Mouse (Mus musculus): Measurements from ENCODE around the gene Cd300e. TPM values are rescaled to one million over a fixed set of nuclear protein-coding genes. Genes with fewer than 3 reads are reported as not detected.
"Not testable (repeated sequence)": the region's sequence is repeated elsewhere in the genome, so short reads cannot be mapped to it uniquely, and the experiment has no call there.

Gene Cd300e
- polyA plus RNA-seq, 1 experiment from 2014 or later, result 0.42 TPM

DNA sequence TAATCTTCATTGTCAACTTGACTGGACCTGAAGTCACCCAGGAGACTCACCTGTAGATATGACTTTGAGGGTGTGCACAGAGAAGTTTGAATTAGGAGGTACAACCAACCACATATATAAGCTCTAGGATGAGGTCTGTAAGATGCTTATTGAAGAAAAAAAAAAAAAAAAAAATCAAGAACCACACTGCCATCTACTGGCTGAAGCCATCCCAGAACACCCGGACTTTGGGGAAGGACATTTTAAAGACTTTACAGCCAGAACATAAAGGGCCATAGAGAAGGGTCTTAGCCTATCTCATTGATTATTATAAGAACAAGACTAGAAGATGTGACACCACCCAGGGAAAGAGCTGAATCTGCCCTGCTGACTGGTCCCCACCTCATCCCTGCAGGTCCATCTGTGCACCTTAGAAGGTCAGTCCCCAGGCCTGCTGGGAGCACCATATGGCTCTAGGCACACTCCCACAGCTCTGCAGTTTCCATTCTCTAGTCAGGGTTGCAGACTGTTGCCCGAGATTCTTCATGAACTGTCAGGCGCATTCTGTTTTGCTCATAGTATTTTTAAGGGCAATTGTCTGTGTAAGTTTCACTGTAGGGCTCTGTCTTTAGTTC is 12.6 kb downstream of the Cd300e start:
- ATAC-seq, result no peak

DNA sequence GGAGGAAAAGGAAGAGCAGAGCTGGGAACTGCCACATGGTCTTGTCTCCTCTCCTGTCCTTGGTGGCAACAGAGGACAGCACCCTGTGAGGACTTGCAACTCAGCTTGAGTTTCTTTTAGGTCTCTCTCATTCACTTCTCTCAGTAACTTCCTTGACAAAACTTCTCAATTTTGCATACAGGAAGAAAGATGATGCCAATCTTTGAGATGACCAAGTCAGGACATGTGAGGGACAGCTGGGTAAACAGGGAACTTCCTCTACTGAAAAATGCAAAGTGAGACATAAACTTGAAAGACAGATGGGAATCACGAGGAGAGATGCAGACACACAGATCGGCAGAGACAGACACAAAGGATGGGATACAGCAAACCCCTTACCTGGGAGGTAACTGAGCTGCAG is 13.7 kb downstream of the Cd300e start, which contains the start of gene Cd300ld3:
Gene Cd300ld3 (minus strand): TSS at position 151 of the 400 bp plus-strand sequence.
- no peak within 1 kb of the TSS for H3K4me3 ChIP-seq (ENCODE audit: low read length)
- H3K27me3 ChIP-seq (replicated peaks; ENCODE audit: control insufficient read depth, insufficient read depth, low read length), result no peaks in the 10 kb centered on the region
- H3K9me3 ChIP-seq (ENCODE audit: control insufficient read depth, low read length), result no peaks in the 10 kb centered on the region
- ATAC-seq, result no peak
- 79% methylated on average over 2 of the region's 2 CpGs for WGBS
- H3K4me1 ChIP-seq (ENCODE audit: control insufficient read depth, insufficient read depth, low read length), result no peaks in the 10 kb centered on the region
- no peak within 1 kb of the TSS for H3K4me2 ChIP-seq (ENCODE audit: low read depth, low read length)
- H3K27ac ChIP-seq (ENCODE audit: low read length), result no peak within 1 kb of the TSS
- H3K9ac ChIP-seq (ENCODE audit: low read depth, low read length), result no peak within 1 kb of the TSS
- no peaks in the 10 kb centered on the region for H3K36me3 ChIP-seq (ENCODE audit: control insufficient read depth, insufficient read depth, low read length)

More for the DNA sequence above, 12.6 kb downstream of the Cd300e start:
- WGBS, result 45% methylated on average over 3 of the region's 3 CpGs
- Histone ChIP-seq H3K4me3 (ENCODE audit: low read length) (no peak overlapping the region), H3K9me3 (ENCODE audit: control insufficient read depth, low read length) (no peaks in the 10 kb centered on the region), H3K4me2 (ENCODE audit: low read depth, low read length) (no peak overlapping the region), H3K9ac (ENCODE audit: low read depth, low read length) (no peak overlapping the region), H3K4me1 (ENCODE audit: control insufficient read depth, insufficient read depth, low read length) (no peaks in the 10 kb centered on the region), H3K27me3 (replicated peaks; ENCODE audit: control insufficient read depth, insufficient read depth, low read length) (no peaks in the 10 kb centered on the region), H3K36me3 (ENCODE audit: control insufficient read depth, insufficient read depth, low read length) (no peaks in the 10 kb centered on the region), H3K27ac (ENCODE audit: low read length) (no peak overlapping the region)

DNA sequence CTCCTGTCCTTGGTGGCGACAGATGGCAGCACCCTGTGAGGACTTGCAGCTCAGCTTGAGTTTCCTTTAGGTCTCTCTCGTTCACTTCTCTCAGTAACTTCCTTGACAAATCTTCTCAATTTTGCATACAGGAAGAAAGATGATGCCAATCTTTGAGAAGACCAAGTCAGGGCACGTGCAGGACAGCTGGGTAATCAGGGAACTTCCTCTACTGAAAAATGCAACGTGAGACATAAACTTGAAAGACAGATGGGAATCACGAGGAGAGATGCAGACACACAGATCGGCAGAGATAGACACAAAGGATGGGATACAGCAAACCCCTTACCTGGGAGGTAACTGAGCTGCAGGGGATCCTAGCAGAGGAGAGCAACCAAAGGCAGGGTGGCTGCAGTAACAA is 24.3 kb downstream of the Cd300e start, which contains the start of gene Cd300ld5:
Gene Cd300ld5 (minus strand): TSS at position 101 of the 400 bp plus-strand sequence.
- not testable (repeated sequence) for H3K9ac ChIP-seq (ENCODE audit: low read depth, low read length); ATAC-seq; H3K4me3 ChIP-seq (ENCODE audit: low read length); H3K9me3 ChIP-seq (ENCODE audit: control insufficient read depth, low read length); H3K27me3 ChIP-seq (replicated peaks; ENCODE audit: control insufficient read depth, insufficient read depth, low read length); H3K4me1 ChIP-seq (ENCODE audit: control insufficient read depth, insufficient read depth, low read length); H3K27ac ChIP-seq (ENCODE audit: low read length); H3K36me3 ChIP-seq (ENCODE audit: control insufficient read depth, insufficient read depth, low read length); H3K4me2 ChIP-seq (ENCODE audit: low read depth, low read length)
- no CpG with 5 or more reads among the region's 6 CpGs for WGBS

DNA sequence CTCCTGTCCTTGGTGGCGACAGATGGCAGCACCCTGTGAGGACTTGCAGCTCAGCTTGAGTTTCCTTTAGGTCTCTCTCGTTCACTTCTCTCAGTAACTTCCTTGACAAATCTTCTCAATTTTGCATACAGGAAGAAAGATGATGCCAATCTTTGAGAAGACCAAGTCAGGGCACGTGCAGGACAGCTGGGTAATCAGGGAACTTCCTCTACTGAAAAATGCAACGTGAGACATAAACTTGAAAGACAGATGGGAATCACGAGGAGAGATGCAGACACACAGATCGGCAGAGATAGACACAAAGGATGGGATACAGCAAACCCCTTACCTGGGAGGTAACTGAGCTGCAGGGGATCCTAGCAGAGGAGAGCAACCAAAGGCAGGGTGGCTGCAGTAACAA is 35.1 kb downstream of the Cd300e start, which contains the start of gene Cd300ld4:
Gene Cd300ld4 (minus strand): TSS at position 101 of the 400 bp plus-strand sequence.
- not testable (repeated sequence) for H3K27me3 ChIP-seq (replicated peaks; ENCODE audit: control insufficient read depth, insufficient read depth, low read length); H3K4me3 ChIP-seq (ENCODE audit: low read length); ATAC-seq; H3K9me3 ChIP-seq (ENCODE audit: control insufficient read depth, low read length); H3K4me2 ChIP-seq (ENCODE audit: low read depth, low read length); H3K36me3 ChIP-seq (ENCODE audit: control insufficient read depth, insufficient read depth, low read length); H3K27ac ChIP-seq (ENCODE audit: low read length); H3K9ac ChIP-seq (ENCODE audit: low read depth, low read length); H3K4me1 ChIP-seq (ENCODE audit: control insufficient read depth, insufficient read depth, low read length)
- WGBS, result no CpG with 5 or more reads among the region's 6 CpGs

DNA sequence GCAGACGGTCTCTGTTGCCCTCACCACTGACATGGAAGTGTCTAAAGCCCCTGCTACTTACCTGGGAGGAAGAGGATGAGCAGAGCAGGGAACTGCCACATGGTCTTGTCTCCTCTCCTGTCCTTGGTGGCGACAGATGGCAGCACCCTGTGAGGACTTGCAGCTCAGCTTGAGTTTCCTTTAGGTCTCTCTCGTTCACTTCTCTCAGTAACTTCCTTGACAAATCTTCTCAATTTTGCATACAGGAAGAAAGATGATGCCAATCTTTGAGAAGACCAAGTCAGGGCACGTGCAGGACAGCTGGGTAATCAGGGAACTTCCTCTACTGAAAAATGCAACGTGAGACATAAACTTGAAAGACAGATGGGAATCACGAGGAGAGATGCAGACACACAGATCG is 45.9 kb downstream of the Cd300e start, which contains the start of gene Cd300ld2:
Gene Cd300ld2 (minus strand): TSS at position 101 of the 400 bp plus-strand sequence.
- not testable (repeated sequence) for H3K27ac ChIP-seq (ENCODE audit: low read length); H3K9ac ChIP-seq (ENCODE audit: low read depth, low read length); ATAC-seq; H3K36me3 ChIP-seq (ENCODE audit: control insufficient read depth, insufficient read depth, low read length); H3K4me2 ChIP-seq (ENCODE audit: low read depth, low read length); H3K4me3 ChIP-seq (ENCODE audit: low read length); H3K9me3 ChIP-seq (ENCODE audit: control insufficient read depth, low read length); H3K27me3 ChIP-seq (replicated peaks; ENCODE audit: control insufficient read depth, insufficient read depth, low read length); H3K4me1 ChIP-seq (ENCODE audit: control insufficient read depth, insufficient read depth, low read length)
- no CpG with 5 or more reads among the region's 7 CpGs for WGBS

DNA sequence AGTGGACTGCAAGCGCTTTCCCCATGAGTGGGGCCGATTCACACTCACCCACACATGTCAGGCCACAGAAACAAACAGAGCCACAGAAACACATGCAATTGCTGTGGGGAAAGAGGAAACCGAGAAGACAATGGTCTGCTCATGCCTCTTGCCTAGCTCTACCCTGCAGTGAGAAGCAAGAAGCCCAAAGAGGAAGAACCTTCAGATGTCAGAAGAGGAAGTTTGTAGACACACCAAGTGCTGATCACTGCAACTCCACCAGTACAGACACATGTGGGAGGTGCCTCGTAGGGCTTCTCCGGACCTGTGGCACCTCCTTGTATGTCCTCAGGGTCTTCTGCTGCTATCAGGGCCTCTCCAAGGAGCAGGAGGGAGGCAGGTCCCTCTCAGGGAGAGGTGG is 57.9 kb downstream of the Cd300e start:
- Histone ChIP-seq H3K9me3 (ENCODE audit: control insufficient read depth, low read length) (no peaks in the 10 kb centered on the region), H3K36me3 (ENCODE audit: control insufficient read depth, insufficient read depth, low read length) (no peaks in the 10 kb centered on the region), H3K27ac (ENCODE audit: low read length) (no peak overlapping the region), H3K27me3 (replicated peaks; ENCODE audit: control insufficient read depth, insufficient read depth, low read length) (no peaks in the 10 kb centered on the region), H3K9ac (ENCODE audit: low read depth, low read length) (no peak overlapping the region), H3K4me2 (ENCODE audit: low read depth, low read length) (no peak overlapping the region), H3K4me1 (ENCODE audit: control insufficient read depth, insufficient read depth, low read length) (no peaks in the 10 kb centered on the region), H3K4me3 (ENCODE audit: low read length) (no peak overlapping the region)
- WGBS, result 84% methylated on average over 5 of the region's 5 CpGs
- no peak for ATAC-seq

Other genes with a start within 250 kb of the Cd300e start
- gene Gprc5c, start 211.0 kb downstream of the Cd300e start, polyA plus RNA-seq (2015; fragmentation: Nextera tagmentation; extraction: Ambion mirVana), result 10.5 and 10.9 TPM in 2 replicates
- 2.5 and 2.6 TPM in 2 replicates for gene Cd300a, start 172.1 kb downstream of the Cd300e start, polyA plus RNA-seq (2015; fragmentation: Nextera tagmentation; extraction: Ambion mirVana)
- 0.23 and 0.33 TPM in 2 replicates for gene Cd300lb, start 127.8 kb downstream of the Cd300e start, polyA plus RNA-seq (2015; fragmentation: Nextera tagmentation; extraction: Ambion mirVana)
- not detected in 2 replicates for gene Cd300c, start 93.0 kb downstream of the Cd300e start, polyA plus RNA-seq (2015; fragmentation: Nextera tagmentation; extraction: Ambion mirVana)
- 0.16 and 0.22 TPM in 2 replicates for gene Cd300ld, start 72.3 kb downstream of the Cd300e start, polyA plus RNA-seq (2015; fragmentation: Nextera tagmentation; extraction: Ambion mirVana)
- 2.2 and 3.5 TPM in 2 replicates for gene Cd300c2, start 60.3 kb downstream of the Cd300e start, polyA plus RNA-seq (2015; fragmentation: Nextera tagmentation; extraction: Ambion mirVana)
- not detected in 2 replicates for gene Cd300ld2, start 46.0 kb downstream of the Cd300e start, polyA plus RNA-seq (2015; fragmentation: Nextera tagmentation; extraction: Ambion mirVana)
- gene Cd300ld4, start 35.2 kb downstream of the Cd300e start, polyA plus RNA-seq (2015; fragmentation: Nextera tagmentation; extraction: Ambion mirVana), result not detected in 2 replicates
- not detected in 2 replicates for gene Cd300ld5, start 24.4 kb downstream of the Cd300e start, polyA plus RNA-seq (2015; fragmentation: Nextera tagmentation; extraction: Ambion mirVana)
- not detected in 2 replicates for gene Cd300ld3, start 13.8 kb downstream of the Cd300e start, polyA plus RNA-seq (2015; fragmentation: Nextera tagmentation; extraction: Ambion mirVana)
- 4.0 and 4.2 TPM in 2 replicates for gene Rab37, start 29.3 kb upstream of the Cd300e start, polyA plus RNA-seq (2015; fragmentation: Nextera tagmentation; extraction: Ambion mirVana)
- gene Cd300lf, start 71.8 kb upstream of the Cd300e start, polyA plus RNA-seq (2015; fragmentation: Nextera tagmentation; extraction: Ambion mirVana), result 1.2 and 1.6 TPM in 2 replicates
- 380 and 424 TPM in 2 replicates for gene Slc9a3r1, start 101.2 kb upstream of the Cd300e start, polyA plus RNA-seq (2015; fragmentation: Nextera tagmentation; extraction: Ambion mirVana)
- gene Tmem104, start 125.3 kb upstream of the Cd300e start, polyA plus RNA-seq (2015; fragmentation: Nextera tagmentation; extraction: Ambion mirVana), result 11.6 and 13.2 TPM in 2 replicates
- 24.9 and 26.5 TPM in 2 replicates for gene Nat9, start 125.7 kb upstream of the Cd300e start, polyA plus RNA-seq (2015; fragmentation: Nextera tagmentation; extraction: Ambion mirVana)
- gene Grin2c, start 205.1 kb upstream of the Cd300e start, polyA plus RNA-seq (2015; fragmentation: Nextera tagmentation; extraction: Ambion mirVana), result 0.06 TPM in 1 of 2 replicates, not detected in the other
- 21.7 and 22.9 TPM in 2 replicates for gene Fdxr, start 214.9 kb upstream of the Cd300e start, polyA plus RNA-seq (2015; fragmentation: Nextera tagmentation; extraction: Ambion mirVana)
- gene Fads6, start 235.5 kb upstream of the Cd300e start, polyA plus RNA-seq (2015; fragmentation: Nextera tagmentation; extraction: Ambion mirVana), result 1.2 and 1.5 TPM in 2 replicates
- 0.11 TPM in 1 of 2 replicates, not detected in the other for gene Otop2, start 245.0 kb upstream of the Cd300e start, polyA plus RNA-seq (2015; fragmentation: Nextera tagmentation; extraction: Ambion mirVana)

All from intestine, embryonic 16.5 days (tissue).